Mouse (Mus musculus) left cerebral cortex, postnatal 36 days (tissue): ENCODE data around the gene Gm49391. TPM values are rescaled to one million over a fixed set of nuclear protein-coding genes. Genes with fewer than 3 reads are reported as not detected.
"Not testable (repeated sequence)": the region's sequence is repeated elsewhere in the genome, so short reads cannot be mapped to it uniquely, and the experiment has no call there.

Experiments
- DNase-seq, 2 experiments: peaks; one replicate each; pipeline ENCODE4 v3.0.0; 2021 to 2022; ENCODE audit warnings: low spot score in 2 of 2, mixed read lengths in 1 of 2
- intact Hi-C: fragments of 180-260 bp; cut with DNase I; formaldehyde crosslinking; loops from one replicate; pipeline ENCODE4 v1.15.1; 2025
- total RNA-seq, 2 experiments: library from RNA; stranded (reverse); gene quantifications; 2 replicates each; pipeline ENCODE4 v1.2.3; 2021

The Gm49391 gene
- 1 to 10 TPM in 1 of 2 experiments, not detected in 1; 1.8 TPM for total RNA-seq

DNA sequence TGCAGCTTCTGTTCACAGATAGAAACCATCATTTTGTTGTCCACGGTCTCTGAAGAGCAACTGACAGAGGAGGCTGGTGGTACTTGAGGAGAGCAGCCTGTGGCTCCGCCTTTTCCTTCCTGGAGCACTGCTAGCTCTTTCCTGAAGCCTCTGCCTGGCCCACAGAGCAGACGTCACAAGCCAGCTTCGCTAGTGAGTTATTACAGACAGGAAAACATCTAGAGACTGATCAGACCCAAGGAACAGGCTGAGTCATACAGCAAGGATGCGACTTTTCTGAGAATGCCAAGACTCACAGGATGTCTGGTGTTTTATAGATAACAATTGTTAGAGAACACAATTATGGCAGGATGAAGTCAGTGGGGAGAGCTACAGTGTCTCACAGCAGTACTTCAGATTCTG, at the start of gene Gm49391, which contains the start of gene Ctla2a:
Gene Gm49391, minus strand, starts transcription at position 72 of the 402 bp plus-strand sequence.
Gene Ctla2a, minus strand, starts transcription at position 126 of the 402 bp plus-strand sequence.
- DNase-seq, result no peak
- intact Hi-C loops, result no loop called here

DNA sequence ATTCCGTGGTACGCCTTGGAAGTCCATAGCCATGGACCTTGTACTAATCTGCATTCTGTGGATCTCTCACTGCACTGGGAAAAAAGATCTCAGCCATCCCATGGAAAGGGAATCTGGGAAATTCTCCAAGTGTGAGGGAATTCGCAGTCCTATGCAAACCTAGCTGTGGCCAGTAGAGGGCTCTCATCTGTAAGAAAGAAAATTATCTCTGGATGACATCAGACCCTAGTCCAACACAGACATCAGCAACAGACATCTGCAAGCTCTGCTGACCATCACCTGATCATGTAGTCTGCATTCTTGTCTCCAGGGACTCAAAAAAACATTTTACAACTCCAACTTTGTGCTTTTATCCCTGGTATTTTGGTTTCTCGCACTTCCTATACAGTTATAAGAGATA, 35.9 kb upstream of the Gm49391 start:
- intact Hi-C loops, DNase-seq: not testable (repeated sequence)

DNA sequence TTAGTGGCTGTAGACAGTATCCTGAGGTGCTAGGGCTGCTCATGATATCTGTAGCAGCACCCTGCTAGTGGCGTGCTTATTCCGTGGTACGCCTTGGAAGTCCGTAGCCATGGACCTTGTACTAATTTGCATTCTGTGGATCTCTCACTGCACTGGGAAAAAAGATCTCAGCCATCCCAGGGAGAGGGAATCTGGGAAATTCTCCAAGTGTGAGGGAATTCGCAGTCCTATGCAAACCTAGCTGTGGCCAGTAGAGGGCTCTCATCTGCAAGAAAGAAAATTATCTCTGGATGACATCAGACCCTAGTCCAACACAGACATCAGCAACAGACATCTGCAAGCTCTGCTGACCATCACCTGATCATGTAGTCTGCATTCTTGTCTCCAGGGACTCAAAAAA, 27.6 kb upstream of the Gm49391 start:
- intact Hi-C loops, DNase-seq: not testable (repeated sequence)

DNA sequence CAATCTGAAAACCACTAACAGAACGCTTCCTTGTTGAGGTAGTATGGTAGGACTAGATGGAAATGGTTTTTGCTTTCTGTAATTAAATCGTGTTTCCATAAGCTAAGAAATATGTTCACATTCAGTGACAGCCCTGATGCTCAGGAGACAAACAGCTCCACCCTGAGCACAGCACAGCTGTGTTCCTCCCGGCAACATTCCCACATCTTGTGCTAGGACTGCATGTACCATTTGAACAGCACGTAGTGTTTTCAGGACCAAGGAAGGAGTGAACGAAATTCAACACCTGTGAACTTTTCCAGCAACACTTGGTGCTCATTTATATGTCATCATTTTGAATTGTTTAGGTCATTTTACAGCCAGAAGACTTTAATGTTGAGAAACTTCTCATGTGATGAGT, 25.3 kb upstream of the Gm49391 start:
- intact Hi-C loops, result no loop called here
- no peak for DNase-seq

DNA sequence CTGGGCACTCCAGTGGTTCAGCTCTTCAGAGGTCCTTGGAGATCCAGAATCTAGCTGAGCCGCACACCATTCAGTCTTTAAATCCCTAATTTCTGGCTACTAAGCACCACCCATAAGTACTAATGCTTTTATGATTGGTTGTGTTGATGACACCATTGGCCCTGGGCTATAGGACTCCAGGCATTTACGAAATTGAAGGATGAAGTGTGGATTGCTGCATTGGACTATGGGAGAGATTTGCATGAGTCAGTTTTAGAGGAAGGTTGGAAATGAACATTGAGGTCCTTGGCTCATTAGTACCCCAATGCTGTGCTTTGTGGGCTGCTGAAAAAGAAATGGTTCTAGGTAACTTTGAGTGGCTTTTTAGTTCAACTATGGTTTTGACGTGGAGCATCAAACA, 5.5 kb upstream of the Gm49391 start, which contains the start of gene Tpbpa:
Gene Tpbpa, minus strand, starts transcription at position 101 of the 400 bp plus-strand sequence.
- DNase-seq, intact Hi-C loops: not testable (repeated sequence)

DNA sequence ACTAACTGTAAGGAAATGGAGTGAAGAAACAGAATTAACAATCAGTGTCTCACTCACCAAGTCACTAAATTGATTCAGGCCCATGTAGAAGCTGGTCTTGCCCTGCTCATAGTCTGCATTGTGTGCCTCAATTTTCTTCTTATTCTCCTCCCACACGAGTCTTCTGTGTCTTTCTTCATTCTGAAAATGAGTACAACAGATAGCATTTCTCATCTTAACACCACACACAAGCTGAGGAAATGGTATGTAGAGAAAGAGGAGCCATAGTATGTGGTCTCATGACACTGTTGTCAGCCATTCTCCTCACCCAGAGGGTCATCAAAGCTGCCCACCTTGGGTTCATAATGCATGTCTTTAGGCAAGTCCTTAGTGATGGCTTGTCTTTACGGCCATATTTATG, 881 bp downstream of the Gm49391 start, which contains the start of gene Gm49393:
Gene Gm49393, minus strand, starts transcription at position 101 of the 400 bp plus-strand sequence.
- intact Hi-C loops, DNase-seq: not testable (repeated sequence)

DNA sequence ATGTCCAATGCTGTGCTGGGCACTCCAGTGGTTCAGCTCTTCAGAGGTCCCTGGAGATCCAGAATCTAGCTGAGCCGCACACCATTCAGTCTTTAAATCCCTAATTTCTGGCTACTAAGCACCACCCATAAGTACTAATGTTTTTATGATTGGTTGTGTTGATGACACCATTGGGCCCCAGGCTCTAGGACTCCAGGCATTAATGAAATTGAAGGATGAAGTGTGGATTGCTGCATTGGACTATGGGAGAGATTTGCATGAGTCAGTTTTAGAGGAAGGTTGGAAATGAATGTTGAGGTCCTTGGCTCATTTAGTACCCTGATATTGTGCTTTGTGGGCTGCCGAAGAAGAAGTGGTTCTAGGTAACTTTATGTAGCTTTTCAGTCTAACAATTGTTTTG, 31.6 kb downstream of the Gm49391 start, which contains the start of gene Tpbpb:
Gene Tpbpb, minus strand, starts transcription at position 101 of the 400 bp plus-strand sequence.
- DNase-seq, intact Hi-C loops: not testable (repeated sequence)

DNA sequence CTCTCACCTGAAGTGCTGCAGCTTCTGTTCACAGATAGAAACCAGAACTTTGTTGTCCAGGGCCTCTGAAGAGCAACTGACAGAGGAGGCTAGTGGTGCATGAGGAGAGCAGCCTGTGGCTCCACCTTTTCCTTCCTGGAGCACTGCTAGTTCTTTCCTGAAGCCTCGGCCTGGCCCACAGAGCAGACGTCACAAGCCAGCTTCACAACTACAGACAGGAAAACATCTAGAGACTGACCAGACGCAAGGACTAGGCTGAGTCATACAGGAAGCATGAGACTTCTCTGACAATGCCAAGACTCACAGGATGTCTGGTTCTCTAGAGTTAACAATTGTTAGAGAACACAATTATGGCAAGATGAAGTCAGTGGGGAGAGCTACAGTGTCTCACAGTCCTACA, 39.0 kb downstream of the Gm49391 start, which contains the start of gene Ctla2b:
Gene Ctla2b, minus strand, starts transcription at position 120 of the 400 bp plus-strand sequence.
- DNase-seq, result peak in 1 of 2 experiments; percentile 3

DNA sequence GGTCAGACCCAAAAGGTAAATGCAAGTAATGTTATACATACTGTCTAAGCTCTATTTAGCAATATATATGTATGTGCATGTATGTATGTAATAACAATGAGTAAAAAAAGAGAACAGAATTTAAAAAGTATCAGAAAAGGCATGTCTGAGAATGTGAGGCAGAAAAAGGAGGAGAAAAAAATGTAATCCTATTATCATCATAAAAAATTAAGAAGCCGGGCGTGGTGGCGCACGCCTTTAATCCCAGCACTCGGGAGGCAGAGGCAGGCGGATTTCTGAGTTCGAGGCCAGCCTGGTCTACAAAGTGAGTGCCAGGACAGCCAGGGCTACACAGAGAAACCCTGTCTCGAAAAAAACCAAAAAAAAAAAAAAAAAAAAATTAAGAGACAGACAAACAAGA, 39.6 kb downstream of the Gm49391 start, which contains the start of gene Gm49392:
Gene Gm49392, minus strand, starts transcription at position 101 of the 400 bp plus-strand sequence.
- intact Hi-C loops, DNase-seq: not testable (repeated sequence)

More for the DNA sequence above, 39.0 kb downstream of the Gm49391 start, which contains the start of gene Ctla2b:
- intact Hi-C loops, result no loop called here

DNA sequence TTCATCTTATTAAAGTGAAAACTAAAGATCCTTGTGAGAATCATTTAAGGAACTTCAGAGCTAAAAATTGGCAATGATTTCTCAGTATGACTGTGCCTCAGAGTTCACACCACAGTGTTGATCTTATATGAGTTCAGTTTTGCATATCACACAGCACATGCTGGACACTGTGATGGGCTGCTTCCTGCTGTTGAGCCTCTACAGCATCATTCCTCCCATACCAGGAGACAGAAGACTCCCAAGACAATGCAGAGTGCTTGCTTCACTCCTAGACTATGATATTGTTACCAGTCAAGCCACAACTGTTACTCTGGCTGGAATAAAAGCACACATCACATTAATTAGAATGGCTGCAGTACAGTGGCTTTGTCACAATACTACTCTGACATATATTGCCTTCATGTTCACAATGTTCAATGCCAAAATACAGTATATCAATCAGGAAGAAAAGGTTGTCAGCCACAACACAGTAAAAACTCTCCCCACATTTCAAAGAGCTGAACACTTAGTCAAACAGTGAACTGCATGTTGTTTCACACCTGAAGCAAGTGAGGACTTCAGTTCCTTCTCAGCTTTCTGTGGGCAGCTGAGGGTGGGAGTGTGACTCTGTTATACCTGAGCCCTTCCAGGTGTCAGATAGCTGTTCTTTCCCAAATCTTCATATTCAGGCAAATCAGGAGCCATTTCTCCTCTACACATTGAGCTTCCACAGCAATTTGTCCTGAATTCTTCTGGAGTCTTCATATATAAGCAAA, 40.8 kb downstream of the Gm49391 start:
- no peak for DNase-seq
- intact Hi-C loops, result no loop called here

DNA sequence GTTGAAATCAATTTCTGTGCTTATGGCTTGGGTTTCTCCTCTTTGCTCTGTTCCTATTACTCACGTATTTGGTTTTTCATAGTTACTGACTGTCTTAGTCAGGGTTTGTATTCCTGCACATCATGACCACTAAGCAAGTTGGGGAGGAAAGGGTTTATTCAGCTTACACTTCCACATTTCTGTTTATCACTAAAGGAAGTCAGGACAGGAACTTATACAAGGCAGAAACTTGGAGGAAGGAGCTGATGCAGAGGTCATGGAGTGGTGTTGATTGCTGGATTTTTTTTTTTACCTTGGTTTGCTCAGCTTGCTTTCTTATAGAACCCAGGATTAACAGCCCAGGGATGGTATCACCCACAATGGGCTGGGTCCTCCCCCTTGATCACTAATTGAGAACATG, 44.1 kb downstream of the Gm49391 start:
- intact Hi-C loops, result no loop called here
- DNase-seq, result no peak

DNA sequence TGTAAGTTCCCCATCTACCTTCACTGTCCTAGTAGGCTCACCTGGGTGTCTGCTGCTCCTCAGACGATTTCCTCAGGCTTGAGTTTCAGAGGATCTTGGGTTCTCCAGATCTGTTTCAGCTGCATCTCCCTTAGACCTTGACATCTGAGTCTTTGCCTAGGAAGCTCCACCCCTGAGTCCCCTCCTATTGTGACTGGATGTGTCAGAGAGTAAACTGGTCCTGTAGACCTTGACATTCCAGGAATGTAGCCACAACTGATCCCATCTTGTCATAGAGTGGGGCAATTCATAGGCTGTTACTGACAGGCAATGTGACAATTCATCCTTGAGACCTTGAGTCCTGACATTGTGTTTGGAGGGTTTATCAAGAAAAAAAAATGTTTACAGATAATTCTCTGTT, 72.1 kb downstream of the Gm49391 start, which contains the start of gene 4930486L24Rik:
Gene 4930486L24Rik, minus strand, starts transcription at position 195 of the 400 bp plus-strand sequence.
- intact Hi-C loops, result no loop called here
- no peak for DNase-seq

DNA sequence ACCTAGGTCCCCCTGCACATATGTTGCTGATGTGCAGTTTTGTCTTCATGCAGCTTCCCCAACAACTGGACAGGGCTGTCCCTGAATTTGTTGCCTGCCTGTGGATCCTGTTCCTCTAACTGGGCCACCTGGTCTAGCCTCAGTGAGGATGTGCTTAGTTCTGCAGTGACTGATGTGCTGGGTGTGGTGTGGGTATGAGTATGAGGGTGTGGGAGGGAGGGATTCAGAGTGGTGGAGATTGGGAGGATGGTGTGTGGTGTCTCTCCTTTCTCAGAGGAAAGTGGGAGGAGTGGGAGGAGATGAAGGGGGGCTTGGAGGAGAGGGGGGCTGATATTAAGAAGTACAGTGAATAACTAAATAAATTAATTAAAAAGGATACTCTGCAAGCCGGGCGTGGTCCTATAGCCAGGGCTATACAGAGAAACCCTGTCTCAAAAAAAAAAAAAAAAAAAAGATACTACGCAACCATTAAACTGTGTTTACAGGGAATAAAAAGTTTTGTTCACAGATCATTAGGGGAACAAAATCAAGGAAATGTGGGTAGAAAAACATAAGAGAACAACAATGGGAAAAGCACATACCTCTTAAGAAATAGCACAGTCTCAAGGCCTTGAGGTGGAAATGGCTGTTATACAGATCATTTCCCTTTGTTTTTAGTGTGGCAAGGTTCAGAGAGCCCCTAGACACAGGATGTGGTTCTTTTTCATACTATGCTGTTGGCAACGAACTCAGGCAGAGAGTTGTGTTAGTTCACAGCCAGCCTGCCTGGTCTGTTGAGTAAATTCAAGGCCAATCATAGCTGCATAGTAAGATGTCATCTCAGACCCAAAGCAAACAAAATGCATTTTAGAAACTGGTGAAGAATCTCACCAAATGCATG, 87.9 kb downstream of the Gm49391 start:
- intact Hi-C loops, result no loop called here
- DNase-seq, result no peak

Other genes starting within 250 kb of the Gm49391 start
- gene BC051665, start 150.2 kb downstream of the Gm49391 start, total RNA-seq, result not detected
- not detected for gene Ctsll3, start 133.7 kb downstream of the Gm49391 start, total RNA-seq
- under 1 TPM; 0.22 to 0.48 TPM for gene 4930486L24Rik, start 72.1 kb downstream of the Gm49391 start, total RNA-seq
- not detected for gene Gm49392, start 39.7 kb downstream of the Gm49391 start, total RNA-seq
- 1 to 10 TPM in 1 of 2 experiments, under 1 TPM in 1; 0.88 to 2.4 TPM for gene Ctla2b, start 39.1 kb downstream of the Gm49391 start, total RNA-seq
- gene Tpbpb, start 31.7 kb downstream of the Gm49391 start, total RNA-seq, result not detected
- not detected for gene Gm49393, start 981 bp downstream of the Gm49391 start, total RNA-seq
- gene Ctla2a, start 54 bp upstream of the Gm49391 start, total RNA-seq, result 10 to 100 TPM; 18.6 to 20.2 TPM
- not detected for gene Tpbpa, start 5.4 kb upstream of the Gm49391 start, total RNA-seq
- gene Ctsj, start 69.4 kb upstream of the Gm49391 start, total RNA-seq, result not detected
- gene Ctsq, start 104.1 kb upstream of the Gm49391 start, total RNA-seq, result not detected
- gene Ctsr, start 227.7 kb upstream of the Gm49391 start, total RNA-seq, result not detected